Mouse (Mus musculus): ENCODE measurements around the gene Wipf3.

- no peak for TF ChIP-seq POLR2A (IDR thresholded peaks at IDR 0.05; ENCODE audit: low read depth, low read length)
- TF ChIP-seq CTCF (IDR thresholded peaks at IDR 0.05; ENCODE audit: borderline replicate concordance, insufficient read depth, low read length), result no peak
Measured at GRCm38 (mm10) chr6:54478646-54479324, 49.4 kb downstream of the Wipf3 start.

Data from embryonic fibroblast, embryonic 13.5 days (primary cell).